Mouse (Mus musculus) granulocyte monocyte progenitor cell, adult 5-6 weeks (primary cell): ENCODE measurements around the gene Rmnd5a. TPM values are rescaled to one million over a fixed set of nuclear protein-coding genes. Genes with fewer than 3 reads are reported as not detected.

Experiments used
- ATAC-seq: replicated peaks from 2 replicates; pipeline ENCODE4 v1.8.0; 2016; ENCODE audit warnings: mild to moderate bottlenecking, moderate TSS enrichment, inconsistent platforms; ENCODE audit not compliant: poor library complexity, severe bottlenecking
- total RNA-seq, 2 experiments: library from RNA; stranded (forward) in 1 of 2; stranded (reverse) in 1 of 2; fragments of 200-712, 200-1000 nt in 1 of 2; fragments of >200 nt in 1 of 2; fragmentation: Nextera tagmentation in 1 of 2; gene quantifications; 2 replicates each; pipeline ENCODE4 v1.2.3; 2014 to 2017

Gene Rmnd5a
- total RNA-seq, 2 experiments from 2014 or later: 29.0 to 54.4 TPM

- ATAC-seq: peak; percentile 28
Observed at GRCm38 (mm10) chr6:71444756-71445155, 4.3 kb upstream of the Rmnd5a start.

- no peak for ATAC-seq
Observed at GRCm38 (mm10) chr6:71442130-71442529, 1.7 kb upstream of the Rmnd5a start.

- ATAC-seq: no peak
Observed at GRCm38 (mm10) chr6:71441251-71441580, 779 bp upstream of the Rmnd5a start.

- no peak for ATAC-seq
Observed at GRCm38 (mm10) chr6:71440217-71440491, 283 bp downstream of the Rmnd5a start.

GRCm38 (mm10) chr6:71439506-71440216 is 776 bp downstream of the Rmnd5a start:
- no peak for ATAC-seq

GRCm38 (mm10) chr6:71438070-71438469 is 2.4 kb downstream of the Rmnd5a start:
- ATAC-seq: peak; percentile 16; the same call in 1 of the 2 replicates

GRCm38 (mm10) chr6:71427996-71428725 is 12.3 kb downstream of the Rmnd5a start:
- no peak for ATAC-seq

GRCm38 (mm10) chr6:71425681-71426080 is 14.8 kb downstream of the Rmnd5a start:
- ATAC-seq: no peak

GRCm38 (mm10) chr6:71423116-71423515 is 17.3 kb downstream of the Rmnd5a start:
- ATAC-seq: no peak

GRCm38 (mm10) chr6:71422162-71422561 is 18.3 kb downstream of the Rmnd5a start:
- no peak for ATAC-seq

- no peak for ATAC-seq
Observed at GRCm38 (mm10) chr6:71420848-71421247, 19.6 kb downstream of the Rmnd5a start.

GRCm38 (mm10) chr6:71418874-71419273 is 21.6 kb downstream of the Rmnd5a start:
- peak; percentile 96 for ATAC-seq

GRCm38 (mm10) chr6:71415446-71415845 is 25.0 kb downstream of the Rmnd5a start:
- ATAC-seq: no peak

- no peak for ATAC-seq
Observed at GRCm38 (mm10) chr6:71414624-71415023, 25.8 kb downstream of the Rmnd5a start.

GRCm38 (mm10) chr6:71398829-71399609 is 41.4 kb downstream of the Rmnd5a start:
- ATAC-seq: peak; percentile 25; the same call in 1 of the 2 replicates

- ATAC-seq: no peak
Observed at GRCm38 (mm10) chr6:71396761-71397160, 43.7 kb downstream of the Rmnd5a start.

- no peak for ATAC-seq
Observed at GRCm38 (mm10) chr6:71396016-71396415, 44.4 kb downstream of the Rmnd5a start.

- ATAC-seq: no peak
Observed at GRCm38 (mm10) chr6:71390496-71390895, 49.9 kb downstream of the Rmnd5a start.

GRCm38 (mm10) chr6:71381654-71382053 is 58.8 kb downstream of the Rmnd5a start:
- ATAC-seq: no peak

GRCm38 (mm10) chr6:71376711-71377110 is 63.7 kb downstream of the Rmnd5a start:
- ATAC-seq: no peak

- ATAC-seq: no peak
Observed at GRCm38 (mm10) chr6:71374921-71375320, 65.5 kb downstream of the Rmnd5a start.
